Mouse (Mus musculus) kidney, adult 2 months (tissue): ENCODE measurements at regions not wholly inside any gene's neighbourhood (a gene's known extent, or its start where the extent isn't known, plus 50 kb on each side); places are given as distances from the start of the nearest gene placed in this dataset.

Experiments
- CTCF ChIP-seq: fragments of 200-500 bp; conservative IDR thresholded peaks from 2 replicates; pipeline ENCODE4 v1.5.1; 2011; ENCODE audit warnings: low read depth, mild to moderate bottlenecking, control low read depth, low read length, moderate library complexity, mixed read lengths; ENCODE audit not compliant: insufficient read depth, insufficient read length
- POLR2A ChIP-seq: fragments of 200-500 bp; IDR thresholded peaks from one replicate; pipeline ENCODE4 v1.6.1; 2011; ENCODE audit warnings: low read depth, low read length, control low read depth

DNA sequence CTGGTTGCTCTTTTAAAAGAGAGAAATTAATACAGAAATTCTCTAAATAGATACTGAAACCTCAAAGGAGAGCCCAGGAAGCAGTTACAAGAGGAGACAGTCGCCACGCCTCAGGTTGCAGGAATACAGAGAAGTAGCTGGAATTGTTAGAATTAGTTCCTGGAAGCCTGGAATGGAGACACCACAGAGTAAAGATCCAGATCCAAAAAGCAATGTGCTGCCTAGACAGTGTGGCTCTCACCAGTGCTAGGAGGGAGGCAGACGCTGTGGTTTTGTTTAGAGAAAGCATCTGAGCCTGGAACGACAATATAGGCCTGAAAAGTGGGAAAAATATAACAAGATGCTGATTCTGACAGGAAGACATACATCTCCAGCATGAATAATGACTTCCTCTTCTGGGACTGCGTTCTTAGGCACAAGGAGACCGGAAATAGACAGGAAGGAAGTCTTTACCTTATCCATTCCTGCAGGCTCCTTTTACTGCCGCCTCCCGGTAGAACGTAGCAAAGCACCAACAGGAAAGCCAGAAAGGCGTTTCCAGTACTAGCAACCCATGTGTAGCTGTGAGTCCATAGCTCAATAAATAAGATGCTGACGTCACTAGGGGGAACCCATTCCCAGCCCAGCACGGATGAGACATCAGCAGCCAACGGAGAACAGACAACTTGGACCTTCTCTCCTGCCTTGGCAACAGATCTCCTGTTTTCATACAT lies 59.4 kb upstream of the Sfrp2 start:
- peak; percentile 29; the same call in 1 of the 2 replicates for TF ChIP-seq CTCF
- TF ChIP-seq POLR2A, result no peak
